ENCODE assay signal across 19 mouse cellular contexts in genomic region chr9:66614547-66614946, GRCm38 (mm10). TPM values are rescaled to one million over a fixed set of nuclear protein-coding genes. Genes with fewer than 3 reads are reported as not detected.
DNase-seq lines count a peak whose midpoint lies in the region; ATAC-seq and TF ChIP-seq lines count a peak whose summit lies in the region.
"Had no signal": no experiment of that assay in that cellular context is flagged by ENCODE, and none has a peak within 500 bp of the region (broad histone marks: within the 10 kb centered on the region; RNA-seq: fewer than 3 reads in every experiment).

No protein-coding gene starts in this region.

- no peak for TF ChIP-seq CTCF in kidney, adult 2 months (conservative IDR thresholded peaks at IDR 0.05; ENCODE audit: insufficient read depth, insufficient read length, low read depth, low read length)
- no peak for TF ChIP-seq CTCF in small intestine, adult 2 months (IDR thresholded peaks at IDR 0.05; ENCODE audit: extremely low read depth, insufficient read length, insufficient replicate concordance, low read depth, low read length)
- no peak for TF ChIP-seq CTCF in left cerebral cortex, adult 2 months (IDR thresholded peaks at IDR 0.05)

- H3K27ac ChIP-seq in kidney, adult 2 months (ENCODE audit: insufficient read depth, low read depth, low read length), result peak overlapping the region; percentile 74
- H3K27ac ChIP-seq in small intestine, adult 2 months (ENCODE audit: insufficient read depth, low read depth, low read length), result peak overlapping the region; percentile 41
- H3K27ac ChIP-seq in left cerebral cortex, adult 2 months, result no peak overlapping the region
- H3K27ac ChIP-seq: embryonic facial prominence, embryonic 13.5 days; forebrain, embryonic 12.5 days; hindbrain, embryonic 15.5 days had no signal

- intact Hi-C loops in left cerebral cortex, adult 2 months (cut with DNase I), result loop anchor here (5.0 kb wide), 1 partner anchor 102 kb away; the partner anchor contains the start of gene Fbxl22

- H3K4me3 ChIP-seq in kidney, adult 2 months (ENCODE audit: insufficient read depth, low read depth, low read length), result no peak overlapping the region
- H3K4me3 ChIP-seq in small intestine, adult 2 months (ENCODE audit: low read depth, low read length), result no peak overlapping the region
- H3K4me3 ChIP-seq in left cerebral cortex, adult 2 months, result no peak overlapping the region
- H3K4me3 ChIP-seq: embryonic facial prominence, embryonic 13.5 days; forebrain, embryonic 12.5 days; heart, embryonic 12.5 days; hindbrain, embryonic 15.5 days had no signal

- ATAC-seq in megakaryocyte progenitor cell, adult 5-6 weeks (replicated peaks; ENCODE audit: poor library complexity), result no peak
- ATAC-seq: forebrain, embryonic 16.5 days had no signal

- no peaks in the 10 kb centered on the region for H3K27me3 ChIP-seq in kidney, adult 2 months (replicated peaks; ENCODE audit: control insufficient read depth, insufficient read depth, low read length)
- no peaks in the 10 kb centered on the region for H3K27me3 ChIP-seq in small intestine, adult 2 months (ENCODE audit: control insufficient read depth, insufficient read depth, low read length)
- H3K27me3 ChIP-seq: embryonic facial prominence, embryonic 13.5 days; forebrain, embryonic 12.5 days; heart, embryonic 12.5 days; hindbrain, embryonic 15.5 days had no signal

- TF ChIP-seq POLR2A in kidney, adult 2 months (IDR thresholded peaks at IDR 0.05; ENCODE audit: low read depth, low read length), result no peak
- TF ChIP-seq POLR2A in small intestine, adult 2 months (IDR thresholded peaks at IDR 0.05; ENCODE audit: low read depth, low read length), result no peak

- H3K36me3 ChIP-seq in kidney, adult 2 months (ENCODE audit: control insufficient read depth, insufficient read depth, low read length), result no peaks in the 10 kb centered on the region
- no peaks in the 10 kb centered on the region for H3K36me3 ChIP-seq in small intestine, adult 2 months (ENCODE audit: control insufficient read depth, insufficient read depth, low read length)
- H3K36me3 ChIP-seq: embryonic facial prominence, embryonic 13.5 days; forebrain, embryonic 12.5 days; heart, embryonic 12.5 days; hindbrain, embryonic 15.5 days had no signal

- WGBS in kidney, adult 2 months, result 86% methylated on average over 7 of the region's 7 CpGs
- WGBS in small intestine, adult 2 months, result 72% methylated on average over 7 of the region's 7 CpGs

- no peak for DNase-seq in kidney, adult 2 months
- DNase-seq in kidney, postnatal 10 days, result no peak
- DNase-seq in thymus, postnatal 4 days, result peak; percentile 51
- DNase-seq in thymus, postnatal 10 days (ENCODE audit: low spot score in 2 of 2), result no peak
- DNase-seq in left cerebral cortex, adult 2 months (ENCODE audit: extremely low spot score in 1 of 2, low spot score in 2 of 2), result no peak
- DNase-seq: adrenal gland, postnatal 10 days; cerebellum, adult 11 months; cerebellum, adult 8-10 months; cerebellum, postnatal 14 days; embryo, embryonic 11 days; gastrocnemius, postnatal 14 days; heart, postnatal 36 days had no signal

- peaks cover 4% of the 10 kb centered on the region; the same call in 1 of the 2 replicates for H3K4me1 ChIP-seq in kidney, adult 2 months (ENCODE audit: control insufficient read depth, insufficient read depth, low read length)
- peaks cover 11% of the 10 kb centered on the region; the same call in 1 of the 2 replicates for H3K4me1 ChIP-seq in small intestine, adult 2 months (ENCODE audit: control insufficient read depth, insufficient read depth, insufficient read length, low read length)

RNA-seq across cellular contexts. Expression of gene Usp3, which starts 21.6 kb away (rescaled TPM):
- 25.1 and 29.6 TPM in 2 replicates for polyA plus RNA-seq in kidney, adult 2 months (2012; rRNA removed)
- 9.4 and 19.8 TPM in 2 replicates for polyA plus RNA-seq in small intestine, adult 2 months (2012; rRNA removed)
- total RNA-seq in megakaryocyte progenitor cell, adult 5-6 weeks (2015), result 62.6 and 71.6 TPM in 2 replicates
- 43.6 and 48.9 TPM in 2 replicates for total RNA-seq in megakaryocyte progenitor cell, adult 5-6 weeks (2017)
- 10 to 100 TPM; 32.5 to 40.0 TPM for total RNA-seq in left cerebral cortex, adult 2 months (2021)
